Mouse (Mus musculus) hindbrain, embryonic 13.5 days (tissue): ENCODE measurements at regions not wholly inside any gene's neighbourhood (a gene's known extent, or its start where the extent isn't known, plus 50 kb on each side); places are given as distances from the start of the nearest gene placed in this dataset.

ENCODE experiments used
- ATAC-seq: fragments of 200-750 bp; cut with Nextera tagmentation; 2 replicates; pipeline ENCODE4 v1.8.0; 2017; ENCODE audit warnings: moderate TSS enrichment; ENCODE audit not compliant: low FRiP score
- H3K27ac ChIP-seq: fragments of 300-500 bp; sonication (generic); 2 replicates; pipeline ENCODE4 v1.5.1; 2015; ENCODE audit warnings: inconsistent platforms, mild to moderate bottlenecking, moderate library complexity
- H3K27me3 ChIP-seq: fragments of 300-500 bp; sonication (generic); 2 replicates; pipeline ENCODE4 v1.6.1; 2015; ENCODE audit warnings: mild to moderate bottlenecking, inconsistent platforms
- H3K36me3 ChIP-seq: fragments of 300-500 bp; sonication (generic); 2 replicates; pipeline ENCODE4 v1.6.1; 2015; ENCODE audit warnings: mild to moderate bottlenecking, inconsistent platforms
- H3K4me1 ChIP-seq: fragments of 300-500 bp; sonication (generic); replicated peaks from 2 replicates; pipeline ENCODE4 v1.6.1; 2015; ENCODE audit warnings: inconsistent platforms
- H3K4me2 ChIP-seq: fragments of 300-500 bp; sonication (generic); 2 replicates; pipeline ENCODE4 v1.6.1; 2015; ENCODE audit warnings: inconsistent platforms, mild to moderate bottlenecking, moderate library complexity
- H3K4me3 ChIP-seq: fragments of 300-500 bp; sonication (generic); 2 replicates; pipeline ENCODE4 v1.5.1; 2015; ENCODE audit warnings: mild to moderate bottlenecking, inconsistent platforms
- H3K9ac ChIP-seq: fragments of 300-500 bp; sonication (generic); 2 replicates; pipeline ENCODE4 v1.6.1; 2015; ENCODE audit warnings: mild to moderate bottlenecking, inconsistent platforms
- H3K9me3 ChIP-seq: fragments of 300-500 bp; sonication (generic); 2 replicates; pipeline ENCODE4 v1.6.1; 2016; ENCODE audit warnings: inconsistent platforms
- WGBS: fragments of 180-500 bp; shearing (Covaris S2); methylation state at CpG from one replicate; pipeline ENCODE4 v1.1.7; 2015; 5-methylcytosine and 5-hydroxymethylcytosine counted together

DNA sequence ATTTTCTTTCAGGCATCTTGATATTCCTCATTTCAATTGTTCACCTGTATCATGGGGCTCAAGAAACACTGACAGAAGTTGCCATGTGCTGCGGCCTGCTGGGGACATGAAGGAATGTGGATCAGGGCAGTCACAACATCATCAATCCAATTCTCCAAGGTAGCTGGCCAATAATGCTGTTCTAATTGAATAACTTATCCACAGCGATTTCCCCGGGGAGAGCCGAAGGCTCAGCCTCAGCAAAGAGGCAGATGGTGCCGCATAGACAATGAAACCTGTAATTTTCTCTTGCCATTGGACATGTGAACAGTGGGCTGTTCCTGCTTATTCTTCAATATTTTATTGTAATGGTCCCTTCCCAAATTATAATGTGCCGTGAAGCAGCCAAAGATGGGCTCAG lies 429.1 kb upstream of the Klf12 start:
- WGBS, result 25% methylated on average over 6 of the region's 6 CpGs
- Histone ChIP-seq H3K4me1 (peaks cover 21% of the 10 kb centered on the region), H3K27me3 (no peaks in the 10 kb centered on the region), H3K4me3 (no peak overlapping the region), H3K9ac (no peak overlapping the region), H3K36me3 (no peaks in the 10 kb centered on the region), H3K4me2 (no peak overlapping the region), H3K27ac (peak overlapping the region; percentile 90), H3K9me3 (0 out of 2 replicates have a peak, but pooled peaks cover 3% of the 10 kb centered on the region)
- peak; percentile 90 for ATAC-seq

DNA sequence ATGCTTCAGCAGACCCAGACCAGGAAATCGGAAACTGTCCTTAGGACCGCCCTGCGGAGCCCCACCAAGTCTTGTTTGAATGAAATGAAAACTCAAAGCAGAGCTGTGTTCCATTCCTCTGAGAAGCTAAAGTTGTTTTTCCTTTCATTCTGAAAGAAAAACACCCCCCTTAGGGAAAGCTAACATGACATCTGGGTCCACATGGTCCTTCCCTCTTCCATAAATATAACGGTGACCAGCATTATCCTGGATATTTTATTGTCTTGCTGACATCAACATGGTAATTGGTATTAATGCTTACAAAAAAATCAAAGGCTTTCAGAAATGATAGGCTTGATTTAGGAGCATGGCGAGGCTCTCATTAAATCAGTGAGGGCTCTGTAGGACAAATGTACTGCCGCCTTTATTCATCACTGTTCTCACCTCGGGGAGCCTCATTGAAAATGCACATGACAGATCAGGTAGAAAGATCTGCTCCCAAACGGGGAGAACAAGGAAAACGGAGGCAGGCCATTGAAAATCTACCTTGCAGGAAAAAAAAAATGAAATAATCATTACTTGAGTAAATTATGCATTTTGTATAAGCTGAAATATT lies 381.0 kb upstream of the Klf12 start:
- no peaks in the 10 kb centered on the region for H3K27me3 ChIP-seq
- H3K4me1 ChIP-seq, result peaks cover 5% of the 10 kb centered on the region; the same call in 1 of the 2 replicates
- no peaks in the 10 kb centered on the region for H3K9me3 ChIP-seq
- peak overlapping the region; percentile 3; the same call in 1 of the 2 replicates for H3K27ac ChIP-seq
- no peak for ATAC-seq
- no peak overlapping the region for H3K9ac ChIP-seq
- peak overlapping the region; percentile 11; the same call in 1 of the 2 replicates for H3K4me2 ChIP-seq
- no peaks in the 10 kb centered on the region for H3K36me3 ChIP-seq
- H3K4me3 ChIP-seq, result no peak overlapping the region
- WGBS, result 20% methylated on average over 9 of the region's 9 CpGs

DNA sequence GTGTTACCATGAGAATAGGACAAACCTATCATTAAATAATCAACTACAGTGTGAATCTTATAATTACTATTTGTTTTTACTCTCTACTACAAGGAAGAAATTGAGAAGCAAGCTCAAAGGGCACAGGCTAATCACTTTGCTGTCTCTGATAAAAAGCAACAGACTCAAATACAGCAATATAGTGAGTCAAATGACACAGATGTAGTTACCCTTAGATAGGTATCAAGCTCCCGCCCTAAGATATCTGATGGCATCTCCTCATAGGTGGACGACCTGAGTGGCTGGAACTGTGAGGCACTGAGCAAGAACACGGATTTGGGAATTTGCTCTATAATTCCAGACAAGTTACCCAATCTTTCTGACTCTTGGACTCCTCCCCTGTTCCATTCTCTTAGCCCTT lies 379.7 kb upstream of the Klf12 start:
- H3K9ac ChIP-seq, result no peak overlapping the region
- no peaks in the 10 kb centered on the region for H3K9me3 ChIP-seq
- 76% methylated on average over 3 of the region's 3 CpGs for WGBS
- no peak for ATAC-seq
- H3K27me3 ChIP-seq, result no peaks in the 10 kb centered on the region
- no peak overlapping the region for H3K27ac ChIP-seq
- H3K4me2 ChIP-seq, result no peak overlapping the region
- H3K4me1 ChIP-seq, result peaks cover 5% of the 10 kb centered on the region; the same call in 1 of the 2 replicates
- H3K36me3 ChIP-seq, result no peaks in the 10 kb centered on the region
- no peak overlapping the region for H3K4me3 ChIP-seq

DNA sequence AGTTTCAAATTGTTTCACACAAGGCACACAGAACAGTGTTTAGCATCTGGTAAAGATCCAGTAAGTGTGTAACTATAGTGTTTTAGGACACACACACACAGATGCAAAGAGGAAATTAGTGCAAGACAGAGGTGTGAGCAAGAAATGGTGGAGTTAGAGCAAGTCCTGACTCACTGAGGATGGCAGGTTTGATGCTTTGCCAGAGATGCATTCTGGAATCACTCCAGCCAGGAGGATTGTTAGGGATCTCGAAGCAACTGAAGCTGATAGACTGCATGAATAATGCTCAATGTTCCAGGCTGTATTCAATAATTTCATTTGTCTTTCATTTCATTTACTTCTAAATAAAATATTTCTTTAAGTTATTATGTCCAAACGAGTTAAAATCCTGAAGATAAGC lies 357.6 kb upstream of the Klf12 start:
- ATAC-seq, result no peak
- Histone ChIP-seq H3K27me3 (no peaks in the 10 kb centered on the region), H3K4me3 (no peak overlapping the region), H3K9me3 (no peaks in the 10 kb centered on the region), H3K4me2 (no peak overlapping the region), H3K36me3 (no peaks in the 10 kb centered on the region), H3K9ac (no peak overlapping the region), H3K27ac (no peak overlapping the region), H3K4me1 (no peaks in the 10 kb centered on the region)
- WGBS, result 80% methylated on average over 2 of the region's 2 CpGs

DNA sequence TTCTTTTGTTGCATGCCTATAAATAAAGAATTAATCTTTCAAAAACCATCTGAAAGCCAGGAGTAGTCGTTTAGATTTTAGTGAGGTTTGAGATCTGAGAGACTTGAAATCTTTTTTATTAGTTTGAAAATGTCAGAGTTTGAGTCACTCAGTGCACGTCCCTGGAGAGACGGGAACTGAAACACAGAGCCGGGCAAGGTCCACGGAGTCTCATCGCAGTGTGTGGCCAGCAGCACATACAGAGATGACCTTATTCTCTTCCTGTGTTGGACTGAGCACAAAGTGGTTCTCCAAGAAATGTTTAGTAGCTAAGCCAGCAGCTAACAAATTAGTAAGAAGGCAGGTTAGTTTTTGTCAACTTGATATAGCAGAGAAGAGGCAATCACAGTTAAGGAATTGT lies 350.0 kb upstream of the Klf12 start:
- no peaks in the 10 kb centered on the region for H3K27me3 ChIP-seq
- H3K4me3 ChIP-seq, result no peak overlapping the region
- ATAC-seq, result no peak
- 73% methylated on average over 6 of the region's 6 CpGs for WGBS
- no peaks in the 10 kb centered on the region for H3K36me3 ChIP-seq
- H3K4me2 ChIP-seq, result no peak overlapping the region
- H3K4me1 ChIP-seq, result no peaks in the 10 kb centered on the region
- H3K9me3 ChIP-seq, result no peaks in the 10 kb centered on the region
- H3K9ac ChIP-seq, result no peak overlapping the region
- no peak overlapping the region for H3K27ac ChIP-seq

DNA sequence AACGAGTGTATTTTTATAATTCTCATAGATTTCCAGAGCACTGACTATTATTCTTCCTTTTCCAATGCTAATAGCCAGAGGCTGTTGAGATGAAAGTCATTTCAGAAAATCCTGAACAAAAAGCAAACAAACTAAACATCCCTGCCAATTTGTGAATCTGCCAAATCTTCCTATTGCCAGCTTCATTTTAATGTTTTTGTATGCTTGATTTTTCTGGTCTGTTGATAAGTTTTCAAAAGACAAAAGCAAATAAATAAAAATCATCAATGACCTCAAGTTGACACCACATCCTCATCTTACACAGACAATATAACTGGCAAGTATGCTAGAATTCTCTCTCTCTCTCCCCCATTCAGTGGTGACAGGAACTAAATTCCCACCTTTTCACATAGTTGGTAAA lies 347.2 kb upstream of the Klf12 start:
- no peak overlapping the region for H3K4me3 ChIP-seq
- H3K9ac ChIP-seq, result no peak overlapping the region
- H3K4me1 ChIP-seq, result 0 out of 2 replicates have a peak, but pooled peaks cover 3% of the 10 kb centered on the region
- 77% methylated on average over 1 of the region's 1 CpGs for WGBS
- ATAC-seq, result no peak
- H3K9me3 ChIP-seq, result no peaks in the 10 kb centered on the region
- no peaks in the 10 kb centered on the region for H3K27me3 ChIP-seq
- H3K27ac ChIP-seq, result no peak overlapping the region
- no peaks in the 10 kb centered on the region for H3K36me3 ChIP-seq
- H3K4me2 ChIP-seq, result no peak overlapping the region

DNA sequence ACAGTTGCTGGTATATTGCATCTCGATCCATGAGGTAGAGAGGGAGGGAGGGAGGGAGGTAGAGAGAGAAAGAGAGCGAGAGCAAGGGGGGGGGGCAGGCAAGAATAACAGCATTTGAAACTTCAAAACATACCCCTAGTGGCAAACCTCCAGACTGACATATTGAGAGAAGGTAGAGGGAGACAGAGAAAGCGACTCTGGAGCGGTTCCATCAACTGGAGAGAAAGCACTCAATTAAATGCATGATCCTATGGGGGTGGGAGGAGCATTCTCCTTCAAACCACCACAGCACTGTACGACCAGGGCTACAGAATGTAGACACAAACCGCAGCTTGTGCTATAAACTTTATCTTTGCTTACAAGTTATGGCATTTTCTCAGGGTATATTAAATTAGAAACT lies 345.7 kb upstream of the Klf12 start:
- no peak overlapping the region for H3K4me3 ChIP-seq
- 57% methylated on average over 6 of the region's 6 CpGs for WGBS
- H3K9me3 ChIP-seq, result no peaks in the 10 kb centered on the region
- no peaks in the 10 kb centered on the region for H3K36me3 ChIP-seq
- ATAC-seq, result no peak
- no peak overlapping the region for H3K27ac ChIP-seq
- no peak overlapping the region for H3K9ac ChIP-seq
- no peak overlapping the region for H3K4me2 ChIP-seq
- H3K27me3 ChIP-seq, result no peaks in the 10 kb centered on the region
- H3K4me1 ChIP-seq, result 0 out of 2 replicates have a peak, but pooled peaks cover 3% of the 10 kb centered on the region

DNA sequence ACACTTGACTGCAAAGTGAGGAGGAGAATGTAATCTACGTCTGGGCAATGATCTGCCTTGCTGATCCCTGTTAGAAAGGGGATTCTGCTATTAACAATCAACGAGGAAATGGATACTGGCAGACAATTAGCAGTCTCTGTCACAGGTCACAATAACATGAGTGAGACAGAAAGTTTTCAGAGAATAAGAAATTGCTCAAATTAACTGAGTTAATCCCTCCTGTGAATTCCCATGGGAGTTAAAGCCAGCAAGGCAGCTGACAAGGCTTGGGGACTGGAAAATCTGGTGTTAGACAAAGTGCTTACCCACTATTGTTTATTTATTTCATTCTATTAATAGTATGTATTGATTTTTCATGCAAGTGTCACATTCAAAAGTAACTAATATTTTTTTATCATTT lies 343.0 kb upstream of the Klf12 start:
- 0 out of 2 replicates have a peak, but pooled peaks cover 3% of the 10 kb centered on the region for H3K4me1 ChIP-seq
- H3K27ac ChIP-seq, result no peak overlapping the region
- no peaks in the 10 kb centered on the region for H3K27me3 ChIP-seq
- no peak for ATAC-seq
- H3K9me3 ChIP-seq, result no peaks in the 10 kb centered on the region
- 33% methylated on average over 2 of the region's 2 CpGs for WGBS
- H3K9ac ChIP-seq, result no peak overlapping the region
- no peak overlapping the region for H3K4me3 ChIP-seq
- no peak overlapping the region for H3K4me2 ChIP-seq
- no peaks in the 10 kb centered on the region for H3K36me3 ChIP-seq

DNA sequence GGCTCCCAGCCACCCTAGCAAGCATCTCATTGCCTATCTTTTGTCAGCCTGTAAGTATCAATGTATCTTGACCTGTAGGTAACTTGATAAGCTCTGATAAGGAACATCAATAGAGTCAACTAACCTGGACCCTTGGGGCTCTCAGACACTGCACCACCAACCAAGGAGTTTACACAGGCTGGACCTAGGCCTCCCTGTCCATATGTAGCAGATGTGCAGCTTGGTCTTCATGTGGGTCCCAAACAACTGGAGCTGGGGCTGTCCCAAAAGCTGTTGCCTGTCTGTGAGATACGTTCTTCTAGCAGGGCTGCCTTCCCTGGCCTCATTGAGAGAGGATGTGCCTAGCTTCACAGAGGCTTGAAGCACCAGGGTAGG lies 335.2 kb upstream of the Klf12 start:
- no peak overlapping the region for H3K4me2 ChIP-seq
- no peaks in the 10 kb centered on the region for H3K27me3 ChIP-seq
- H3K9me3 ChIP-seq, result no peaks in the 10 kb centered on the region
- H3K36me3 ChIP-seq, result no peaks in the 10 kb centered on the region
- peak overlapping the region; percentile 55 for H3K27ac ChIP-seq
- H3K9ac ChIP-seq, result no peak overlapping the region
- H3K4me3 ChIP-seq, result no peak overlapping the region
- H3K4me1 ChIP-seq, result peaks cover 11% of the 10 kb centered on the region; the same call in 1 of the 2 replicates
- 0 out of 2 replicates have a peak, but pooled peaks have one; percentile 17 for ATAC-seq
- 73% methylated on average over 1 of the region's 1 CpGs for WGBS

DNA sequence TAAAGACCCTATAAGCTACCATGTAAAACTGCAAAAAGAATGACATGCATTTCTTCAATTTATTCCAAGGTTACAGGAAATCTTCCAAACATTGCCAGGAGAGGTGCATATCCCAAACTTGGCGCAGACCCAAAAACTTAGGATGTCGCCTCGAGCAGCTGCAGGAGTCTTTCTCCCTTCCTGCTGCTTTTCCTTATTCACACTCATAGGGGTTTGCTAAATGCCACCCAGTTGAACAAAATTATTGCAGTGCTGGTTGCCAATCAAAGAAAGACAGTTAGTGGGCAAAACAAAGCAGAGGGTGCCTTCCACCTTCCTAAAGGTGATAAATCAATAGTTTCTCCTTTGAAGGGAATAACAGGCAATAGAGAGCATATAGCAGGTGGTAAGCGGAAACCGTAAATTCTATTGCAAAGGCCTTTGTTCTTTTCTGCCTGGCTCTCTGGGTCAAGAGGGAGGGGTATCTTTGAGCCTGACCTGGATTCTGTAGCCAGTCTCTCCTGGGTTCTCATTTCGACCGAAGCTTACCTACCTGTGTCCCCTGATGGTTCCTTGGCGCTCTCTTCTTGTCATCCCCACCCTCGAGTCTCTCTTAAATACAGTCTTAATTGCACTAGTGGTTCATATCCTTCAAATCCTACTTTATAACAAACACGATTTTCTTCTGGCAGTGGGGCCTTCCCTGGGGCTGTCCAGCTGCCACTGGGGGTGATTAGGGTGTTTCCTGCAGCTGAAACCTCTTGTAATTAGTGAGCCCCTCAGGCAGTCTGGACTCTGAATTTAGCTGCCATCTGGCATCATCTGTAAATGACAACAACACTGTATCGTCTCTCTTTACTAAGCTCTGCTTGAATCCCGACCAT lies 334.5 kb upstream of the Klf12 start:
- no peaks in the 10 kb centered on the region for H3K9me3 ChIP-seq
- no peaks in the 10 kb centered on the region for H3K27me3 ChIP-seq
- peak overlapping the region; percentile 55; the same call in 1 of the 2 replicates for H3K27ac ChIP-seq
- H3K36me3 ChIP-seq, result no peaks in the 10 kb centered on the region
- peak; percentile 65 for ATAC-seq
- 48% methylated on average over 12 of the region's 12 CpGs for WGBS
- no peak overlapping the region for H3K4me2 ChIP-seq
- H3K4me1 ChIP-seq, result peaks cover 11% of the 10 kb centered on the region; the same call in 1 of the 2 replicates
- no peak overlapping the region for H3K4me3 ChIP-seq
- H3K9ac ChIP-seq, result no peak overlapping the region

DNA sequence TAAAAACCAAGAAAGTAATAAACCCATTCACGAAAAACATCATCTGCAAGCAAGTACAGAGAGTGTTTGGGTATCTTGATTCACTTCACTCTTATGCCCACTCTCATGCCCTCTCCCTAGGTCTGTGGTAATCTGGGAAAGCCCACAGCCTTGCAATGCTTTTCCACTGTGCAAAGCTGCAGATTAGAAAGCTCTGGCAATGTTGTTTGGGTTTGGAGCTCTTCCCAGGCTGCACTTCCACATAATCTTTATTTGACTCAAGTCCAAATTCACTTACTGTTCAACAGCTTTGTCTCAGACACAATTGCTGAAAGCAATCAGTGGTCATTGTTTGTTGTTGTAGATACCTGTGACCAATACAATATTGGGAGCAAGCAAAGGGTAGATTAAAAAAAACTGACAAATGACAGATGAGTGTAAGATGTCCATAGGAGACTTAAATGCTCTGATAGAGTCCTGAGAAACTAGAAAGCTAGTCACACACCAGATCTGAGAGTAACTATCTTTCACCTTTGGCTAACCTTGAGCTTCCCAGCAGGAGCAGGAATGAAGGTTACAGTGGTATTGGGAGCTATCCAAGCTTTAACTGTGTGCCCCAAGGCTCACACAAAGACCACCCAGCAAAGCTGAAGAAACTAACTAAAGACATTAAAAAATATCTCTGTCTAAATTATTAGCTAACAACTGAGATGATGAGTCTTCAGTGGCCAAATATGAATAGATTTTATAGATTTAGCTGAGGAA lies 325.7 kb upstream of the Klf12 start:
- Histone ChIP-seq H3K27me3 (no peaks in the 10 kb centered on the region), H3K27ac (no peak overlapping the region), H3K9ac (no peak overlapping the region), H3K9me3 (no peaks in the 10 kb centered on the region), H3K4me2 (no peak overlapping the region), H3K4me1 (no peaks in the 10 kb centered on the region), H3K4me3 (no peak overlapping the region), H3K36me3 (no peaks in the 10 kb centered on the region)
- no peak for ATAC-seq
- WGBS, result 96% methylated on average over 1 of the region's 1 CpGs

DNA sequence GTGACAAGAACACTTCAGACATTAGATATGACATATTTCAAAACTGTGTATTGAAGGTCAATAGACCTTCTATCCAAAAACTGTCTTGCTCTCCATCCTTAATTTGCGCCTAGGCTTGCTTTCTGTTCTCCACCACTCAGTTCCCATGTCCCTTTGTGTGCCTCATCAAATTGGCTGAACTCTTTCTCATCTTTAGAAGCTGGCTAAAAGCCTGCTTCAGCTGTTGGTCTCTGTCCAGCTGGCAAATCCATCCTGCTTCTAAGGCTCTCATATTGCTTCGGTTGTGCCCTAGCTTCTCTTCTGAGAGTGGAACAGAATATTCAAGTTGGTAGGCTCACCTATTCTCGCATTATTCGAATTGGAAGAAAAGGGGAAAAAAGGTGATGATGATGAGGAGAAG lies 322.6 kb upstream of the Klf12 start:
- H3K27me3 ChIP-seq, result no peaks in the 10 kb centered on the region
- ATAC-seq, result no peak
- WGBS, result 92% methylated on average over 4 of the region's 4 CpGs
- no peaks in the 10 kb centered on the region for H3K9me3 ChIP-seq
- no peak overlapping the region for H3K4me2 ChIP-seq
- H3K36me3 ChIP-seq, result no peaks in the 10 kb centered on the region
- H3K4me3 ChIP-seq, result no peak overlapping the region
- no peaks in the 10 kb centered on the region for H3K4me1 ChIP-seq
- H3K9ac ChIP-seq, result no peak overlapping the region
- no peak overlapping the region for H3K27ac ChIP-seq
